7 mouse cellular contexts compared by ENCODE assay signal in the genomic region with DNA sequence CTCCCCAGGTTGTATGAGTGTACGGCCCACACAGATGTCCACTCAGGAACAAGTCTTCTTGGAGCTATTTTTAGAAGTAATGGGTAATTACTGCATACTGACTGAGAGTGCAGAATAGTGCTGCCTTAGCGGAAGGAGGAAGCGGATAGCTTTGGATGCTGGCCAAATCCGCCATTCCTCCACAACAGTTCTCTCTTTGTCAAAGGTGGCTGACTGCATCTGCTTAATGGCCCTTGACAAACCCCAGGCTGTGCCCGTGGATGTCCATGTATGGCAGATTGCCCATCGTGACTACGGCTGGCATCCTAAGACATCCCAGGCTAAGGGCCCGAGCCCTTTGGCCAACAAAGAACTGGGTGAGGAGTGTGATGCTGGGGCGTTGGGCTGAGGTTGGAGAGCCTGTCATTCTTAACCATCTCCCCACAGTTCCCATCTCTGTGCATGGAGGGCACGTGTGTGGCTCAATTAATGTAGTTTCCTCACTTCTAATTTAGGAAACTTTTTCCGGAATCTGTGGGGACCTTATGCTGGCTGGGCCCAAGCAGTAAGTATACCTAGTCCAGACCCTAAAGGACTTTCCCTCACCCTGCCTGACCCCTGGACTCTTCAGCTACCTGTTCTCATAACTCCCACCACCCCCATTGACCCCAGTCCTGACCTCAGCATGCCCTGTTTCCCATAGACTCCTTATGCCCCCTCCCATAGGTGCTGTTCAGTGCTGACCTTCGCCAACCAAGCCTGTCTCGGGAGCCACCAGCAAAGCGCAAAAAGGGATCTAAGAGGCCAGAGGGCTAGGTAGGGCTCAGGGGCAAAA. TPM values are rescaled to one million over a fixed set of nuclear protein-coding genes. Genes with fewer than 3 reads are reported as not detected.
A peak's percentile ranks its signal among the peaks of the same experiment; 100 is the strongest.
DNase-seq lines count a peak whose midpoint lies in the region; ATAC-seq and TF ChIP-seq lines count a peak whose summit lies in the region.

No protein-coding gene starts in this region.

- TF ChIP-seq POLR2A in spleen, adult 2 months (IDR thresholded peaks at IDR 0.05; ENCODE audit: low read depth, low read length): no peak
- TF ChIP-seq POLR2A in limb, embryonic 14.5 days (IDR thresholded peaks at IDR 0.05; ENCODE audit: borderline replicate concordance, extremely low read depth, insufficient read depth, insufficient read length): no peak

- no peaks in the 10 kb centered on the region for H3K27me3 ChIP-seq in spleen, adult 2 months (ENCODE audit: control insufficient read depth, insufficient read depth, low read length)
- H3K27me3 ChIP-seq in limb, embryonic 14.5 days (ENCODE audit: control insufficient read depth, insufficient read depth, low read length): no peaks in the 10 kb centered on the region

- no peak overlapping the region for H3K4me3 ChIP-seq in spleen, adult 2 months (ENCODE audit: extremely low read depth, insufficient read depth, insufficient read length)
- no peak overlapping the region for H3K4me3 ChIP-seq in limb, embryonic 14.5 days (replicated peaks; ENCODE audit: low read length)

- peaks cover 5% of the 10 kb centered on the region; the same call in 1 of the 2 replicates for H3K4me1 ChIP-seq in spleen, adult 2 months (ENCODE audit: control insufficient read depth, insufficient read depth, insufficient read length)
- peaks cover 3% of the 10 kb centered on the region; the same call in 1 of the 2 replicates for H3K4me1 ChIP-seq in limb, embryonic 14.5 days (ENCODE audit: control insufficient read depth, insufficient read depth, low read length)

- H3K9me3 ChIP-seq in limb, embryonic 14.5 days (ENCODE audit: control insufficient read depth, low read length): no peaks in the 10 kb centered on the region

- H3K36me3 ChIP-seq in spleen, adult 2 months (ENCODE audit: control insufficient read depth, insufficient read depth, low read length): peaks cover 14% of the 10 kb centered on the region
- peaks cover 65% of the 10 kb centered on the region for H3K36me3 ChIP-seq in limb, embryonic 14.5 days (ENCODE audit: control insufficient read depth, insufficient read depth, low read length)

- H3K27ac ChIP-seq in spleen, adult 2 months (ENCODE audit: insufficient read depth, low read length): 0 out of 2 replicates have a peak overlapping the region, but pooled peaks have one; percentile 0
- H3K27ac ChIP-seq in limb, embryonic 14.5 days (replicated peaks; ENCODE audit: low read depth, low read length): no peak overlapping the region

- no peak overlapping the region for H3K4me2 ChIP-seq in limb, embryonic 14.5 days (replicated peaks; ENCODE audit: low read depth, low read length, severe bottlenecking)

- H3K9ac ChIP-seq in limb, embryonic 14.5 days (ENCODE audit: low read depth, low read length, severe bottlenecking): no peak overlapping the region

- no peak for DNase-seq in spleen, adult 2 months (ENCODE audit: low read depth in 1 of 2, low spot score in 2 of 2)
- DNase-seq in spleen, postnatal 36 days (ENCODE audit: low spot score in 2 of 2): no peak
- DNase-seq in kidney, adult 11 months: peak; percentile 89
- peak; percentile 67 for DNase-seq in limb, embryonic 14.5 days (ENCODE audit: low spot score)
- DNase-seq in right cerebral cortex, adult 2 months (ENCODE audit: low spot score in 2 of 2): peak; percentile 48 to 60

- ATAC-seq in granulocyte monocyte progenitor cell, adult 5-6 weeks (replicated peaks; ENCODE audit: poor library complexity, severe bottlenecking): 0 out of 2 replicates have a peak, but pooled peaks have one; percentile 4
- peak; percentile 35; the same call in 1 of the 2 replicates for ATAC-seq in limb, embryonic 14.5 days (ENCODE audit: low FRiP score, low read depth)
- ATAC-seq in monocyte, adult 5-6 weeks (replicated peaks; ENCODE audit: insufficient number of reproducible peaks, low FRiP score, low TSS enrichment, poor library complexity, severe bottlenecking): no peak

- WGBS in spleen, adult 2 months: 88% methylated on average over 14 of the region's 14 CpGs
- 79% methylated on average over 14 of the region's 14 CpGs for WGBS in limb, embryonic 14.5 days

- no peak for TF ChIP-seq CTCF in spleen, adult 2 months (IDR thresholded peaks at IDR 0.05; ENCODE audit: extremely low read depth, insufficient read depth, insufficient read length, insufficient replicate concordance)

RNA-seq across cellular contexts. Expression of a gene that starts 6.6 kb away (rescaled TPM):
- polyA plus RNA-seq in spleen, adult 2 months (2012; rRNA removed): 13.0 and 14.8 TPM in 2 replicates
- 13.8 and 17.8 TPM in 2 replicates for total RNA-seq in granulocyte monocyte progenitor cell, adult 5-6 weeks (2014; fragmentation: Nextera tagmentation)
- total RNA-seq in granulocyte monocyte progenitor cell, adult 5-6 weeks (2017): 6.4 and 7.9 TPM in 2 replicates
- 22.6 and 26.3 TPM in 2 replicates for polyA plus RNA-seq in limb, embryonic 14.5 days (2012; rRNA removed)
- 11.1 and 11.7 TPM in 2 replicates for polyA plus RNA-seq in limb, embryonic 14.5 days (2014; fragmentation: Nextera tagmentation; extraction: Ambion mirVana)
- 6.4 to 12.2 TPM (median 9.2 TPM) in 3 replicates for total RNA-seq in monocyte, adult 5-6 weeks (2017)

RNA-seq across cellular contexts. Expression of a gene that starts 10.4 kb away (rescaled TPM):
- polyA plus RNA-seq in spleen, adult 2 months (2012; rRNA removed): 21.0 and 22.6 TPM in 2 replicates
- 18.7 and 23.0 TPM in 2 replicates for total RNA-seq in granulocyte monocyte progenitor cell, adult 5-6 weeks (2014; fragmentation: Nextera tagmentation)
- 17.2 and 18.3 TPM in 2 replicates for total RNA-seq in granulocyte monocyte progenitor cell, adult 5-6 weeks (2017)
- 69.0 and 70.6 TPM in 2 replicates for polyA plus RNA-seq in limb, embryonic 14.5 days (2012; rRNA removed)
- polyA plus RNA-seq in limb, embryonic 14.5 days (2014; fragmentation: Nextera tagmentation; extraction: Ambion mirVana): 98.4 and 105 TPM in 2 replicates
- 27.9 to 116 TPM (median 103 TPM) in 3 replicates for total RNA-seq in monocyte, adult 5-6 weeks (2017)

RNA-seq across cellular contexts. Expression of a gene that starts 26.4 kb away (rescaled TPM):
- polyA plus RNA-seq in spleen, adult 2 months (2012; rRNA removed): 24.2 and 26.3 TPM in 2 replicates
- 48.4 and 53.2 TPM in 2 replicates for total RNA-seq in granulocyte monocyte progenitor cell, adult 5-6 weeks (2014; fragmentation: Nextera tagmentation)
- 40.0 and 43.8 TPM in 2 replicates for total RNA-seq in granulocyte monocyte progenitor cell, adult 5-6 weeks (2017)
- polyA plus RNA-seq in limb, embryonic 14.5 days (2012; rRNA removed): 35.7 and 36.5 TPM in 2 replicates
- 20.6 and 22.0 TPM in 2 replicates for polyA plus RNA-seq in limb, embryonic 14.5 days (2014; fragmentation: Nextera tagmentation; extraction: Ambion mirVana)
- total RNA-seq in monocyte, adult 5-6 weeks (2017): 77.8 to 91.4 TPM (median 83.9 TPM) in 3 replicates

RNA-seq across cellular contexts. Expression of a gene that starts 44.3 kb away (rescaled TPM):
- 17.1 and 22.1 TPM in 2 replicates for polyA plus RNA-seq in spleen, adult 2 months (2012; rRNA removed)
- total RNA-seq in granulocyte monocyte progenitor cell, adult 5-6 weeks (2014; fragmentation: Nextera tagmentation): 18.9 and 21.0 TPM in 2 replicates
- total RNA-seq in granulocyte monocyte progenitor cell, adult 5-6 weeks (2017): 9.7 and 13.8 TPM in 2 replicates
- polyA plus RNA-seq in limb, embryonic 14.5 days (2012; rRNA removed): 38.9 and 39.5 TPM in 2 replicates
- 41.2 and 43.9 TPM in 2 replicates for polyA plus RNA-seq in limb, embryonic 14.5 days (2014; fragmentation: Nextera tagmentation; extraction: Ambion mirVana)
- 7.9 to 22.4 TPM (median 9.8 TPM) in 3 replicates for total RNA-seq in monocyte, adult 5-6 weeks (2017)

RNA-seq across cellular contexts. Expression of a gene that starts 44.6 kb away (rescaled TPM):
- 87.2 and 94.8 TPM in 2 replicates for polyA plus RNA-seq in spleen, adult 2 months (2012; rRNA removed)
- 223 and 277 TPM in 2 replicates for total RNA-seq in granulocyte monocyte progenitor cell, adult 5-6 weeks (2014; fragmentation: Nextera tagmentation)
- total RNA-seq in granulocyte monocyte progenitor cell, adult 5-6 weeks (2017): 211 and 270 TPM in 2 replicates
- 99.1 and 107 TPM in 2 replicates for polyA plus RNA-seq in limb, embryonic 14.5 days (2012; rRNA removed)
- 223 and 226 TPM in 2 replicates for polyA plus RNA-seq in limb, embryonic 14.5 days (2014; fragmentation: Nextera tagmentation; extraction: Ambion mirVana)
- total RNA-seq in monocyte, adult 5-6 weeks (2017): 296 to 345 TPM (median 318 TPM) in 3 replicates

Comparison
In these comparisons a context has a peak if more than half of its experiments do, and no peak if none do; other contexts are left out.
1. DNase-seq: peak in kidney, adult 11 months (single experiment), limb, embryonic 14.5 days (single experiment) and right cerebral cortex, adult 2 months (2 of 2); none in spleen, adult 2 months (0 of 2) and spleen, postnatal 36 days (0 of 2).